Mouse (Mus musculus): ENCODE measurements around the gene Smoc1. TPM values are rescaled to one million over a fixed set of nuclear protein-coding genes. Genes with fewer than 3 reads are reported as not detected.

Gene Smoc1
- polyA plus RNA-seq, 1 experiment from 2014 or later = 2.3 TPM

- peaks cover 25% of the 10 kb centered on the region for H3K4me1 ChIP-seq
- H3K27ac ChIP-seq = no peak overlapping the region
- no peak for ATAC-seq (replicated peaks; ENCODE audit: low FRiP score)
- no peak overlapping the region for H3K4me3 ChIP-seq (replicated peaks)
- H3K4me2 ChIP-seq = no peak overlapping the region
- H3K9me3 ChIP-seq (replicated peaks) = no peaks in the 10 kb centered on the region
- H3K36me3 ChIP-seq = no peaks in the 10 kb centered on the region
- no peak overlapping the region for H3K9ac ChIP-seq
- H3K27me3 ChIP-seq = peaks cover 86% of the 10 kb centered on the region
- 4% methylated on average over 16 of the region's 16 CpGs for WGBS
Measured at GRCm38 (mm10) chr12:81028291-81028920, 1.8 kb downstream of the Smoc1 start.

- H3K4me2 ChIP-seq = no peak overlapping the region
- peaks cover 76% of the 10 kb centered on the region for H3K27me3 ChIP-seq
Measured at GRCm38 (mm10) chr12:81029731-81030130, 3.1 kb downstream of the Smoc1 start.

GRCm38 (mm10) chr12:81031579-81031978, 5.0 kb downstream of the Smoc1 start:
- H3K4me1 ChIP-seq = peaks cover 16% of the 10 kb centered on the region
- H3K4me3 ChIP-seq (replicated peaks) = no peak overlapping the region
- peaks cover 57% of the 10 kb centered on the region for H3K27me3 ChIP-seq
- no peak overlapping the region for H3K4me2 ChIP-seq
- no peak overlapping the region for H3K27ac ChIP-seq
- H3K36me3 ChIP-seq = no peaks in the 10 kb centered on the region
- ATAC-seq (replicated peaks; ENCODE audit: low FRiP score) = no peak
- H3K9ac ChIP-seq = no peak overlapping the region
- no peaks in the 10 kb centered on the region for H3K9me3 ChIP-seq (replicated peaks)
- 45% methylated on average over 7 of the region's 7 CpGs for WGBS

More at GRCm38 (mm10) chr12:81029731-81030130, 3.1 kb downstream of the Smoc1 start:
- Histone ChIP-seq H3K36me3 (no peaks in the 10 kb centered on the region), H3K27ac (no peak overlapping the region), H3K4me3 (replicated peaks) (no peak overlapping the region), H3K4me1 (peaks cover 25% of the 10 kb centered on the region), H3K9ac (no peak overlapping the region), H3K9me3 (replicated peaks) (no peaks in the 10 kb centered on the region)
- 37% methylated on average over 4 of the region's 4 CpGs for WGBS
- ATAC-seq (replicated peaks; ENCODE audit: low FRiP score) = no peak

- 55% methylated on average over 15 of the region's 15 CpGs for WGBS
- no peaks in the 10 kb centered on the region for H3K9me3 ChIP-seq (replicated peaks)
- H3K27me3 ChIP-seq = peaks cover 38% of the 10 kb centered on the region
- H3K36me3 ChIP-seq = no peaks in the 10 kb centered on the region
- no peak overlapping the region for H3K27ac ChIP-seq
- H3K9ac ChIP-seq = no peak overlapping the region
- no peaks in the 10 kb centered on the region for H3K4me1 ChIP-seq
- no peak for ATAC-seq (replicated peaks; ENCODE audit: low FRiP score)
- H3K4me2 ChIP-seq = no peak overlapping the region
- no peak overlapping the region for H3K4me3 ChIP-seq (replicated peaks)
Measured at GRCm38 (mm10) chr12:81033389-81034041, 6.9 kb downstream of the Smoc1 start.

- Histone ChIP-seq H3K4me2 (no peak overlapping the region), H3K27ac (no peak overlapping the region)
Measured at GRCm38 (mm10) chr12:81034042-81034417, 7.4 kb downstream of the Smoc1 start.

GRCm38 (mm10) chr12:81035850-81036249, 9.2 kb downstream of the Smoc1 start:
- 76% methylated on average over 6 of the region's 6 CpGs for WGBS

More at GRCm38 (mm10) chr12:81034042-81034417, 7.4 kb downstream of the Smoc1 start:
- H3K9ac ChIP-seq = no peak overlapping the region
- H3K27me3 ChIP-seq = peaks cover 34% of the 10 kb centered on the region
- no peaks in the 10 kb centered on the region for H3K36me3 ChIP-seq
- H3K4me3 ChIP-seq (replicated peaks) = no peak overlapping the region
- ATAC-seq (replicated peaks; ENCODE audit: low FRiP score) = no peak
- WGBS = 75% methylated on average over 4 of the region's 4 CpGs
- no peaks in the 10 kb centered on the region for H3K9me3 ChIP-seq (replicated peaks)
- H3K4me1 ChIP-seq = no peaks in the 10 kb centered on the region

GRCm38 (mm10) chr12:81043616-81044015, 17.0 kb downstream of the Smoc1 start:
- no peak for ATAC-seq (replicated peaks; ENCODE audit: low FRiP score)
- no peaks in the 10 kb centered on the region for H3K36me3 ChIP-seq
- no peaks in the 10 kb centered on the region for H3K9me3 ChIP-seq (replicated peaks)
- no peak overlapping the region for H3K4me3 ChIP-seq (replicated peaks)
- H3K9ac ChIP-seq = no peak overlapping the region
- no peak overlapping the region for H3K27ac ChIP-seq
- H3K27me3 ChIP-seq = no peaks in the 10 kb centered on the region
- 75% methylated on average over 11 of the region's 11 CpGs for WGBS
- no peaks in the 10 kb centered on the region for H3K4me1 ChIP-seq
- no peak overlapping the region for H3K4me2 ChIP-seq

More at GRCm38 (mm10) chr12:81035850-81036249, 9.2 kb downstream of the Smoc1 start:
- Histone ChIP-seq H3K36me3 (no peaks in the 10 kb centered on the region), H3K4me2 (no peak overlapping the region), H3K4me3 (replicated peaks) (no peak overlapping the region), H3K27ac (no peak overlapping the region), H3K4me1 (no peaks in the 10 kb centered on the region), H3K9ac (no peak overlapping the region), H3K9me3 (replicated peaks) (no peaks in the 10 kb centered on the region), H3K27me3 (peaks cover 16% of the 10 kb centered on the region)
- no peak for ATAC-seq (replicated peaks; ENCODE audit: low FRiP score)

- WGBS = 88% methylated on average over 5 of the region's 5 CpGs
- H3K9ac ChIP-seq = no peak overlapping the region
- no peak overlapping the region for H3K27ac ChIP-seq
- no peak overlapping the region for H3K4me3 ChIP-seq (replicated peaks)
- no peaks in the 10 kb centered on the region for H3K4me1 ChIP-seq
- H3K9me3 ChIP-seq (replicated peaks) = no peaks in the 10 kb centered on the region
- H3K27me3 ChIP-seq = no peaks in the 10 kb centered on the region; the same call in 1 of the 2 replicates
- ATAC-seq (replicated peaks; ENCODE audit: low FRiP score) = no peak
- H3K4me2 ChIP-seq = no peak overlapping the region
- no peaks in the 10 kb centered on the region for H3K36me3 ChIP-seq
Measured at GRCm38 (mm10) chr12:81046926-81047325, 20.3 kb downstream of the Smoc1 start.

- no peak overlapping the region for H3K27ac ChIP-seq
- no peaks in the 10 kb centered on the region for H3K9me3 ChIP-seq (replicated peaks)
- H3K4me1 ChIP-seq = no peaks in the 10 kb centered on the region
- 95% methylated on average over 5 of the region's 5 CpGs for WGBS
- H3K36me3 ChIP-seq = no peaks in the 10 kb centered on the region
- no peak for ATAC-seq (replicated peaks; ENCODE audit: low FRiP score)
- H3K4me2 ChIP-seq = no peak overlapping the region
- no peak overlapping the region for H3K9ac ChIP-seq
- no peaks in the 10 kb centered on the region; the same call in 1 of the 2 replicates for H3K27me3 ChIP-seq
- no peak overlapping the region for H3K4me3 ChIP-seq (replicated peaks)
Measured at GRCm38 (mm10) chr12:81049661-81050060, 23.1 kb downstream of the Smoc1 start.

- H3K36me3 ChIP-seq = no peaks in the 10 kb centered on the region
- H3K27me3 ChIP-seq = no peaks in the 10 kb centered on the region; the same call in 1 of the 2 replicates
- no peak overlapping the region for H3K9ac ChIP-seq
- H3K4me3 ChIP-seq (replicated peaks) = no peak overlapping the region
- H3K4me1 ChIP-seq = no peaks in the 10 kb centered on the region
- H3K27ac ChIP-seq = no peak overlapping the region
- no peak for ATAC-seq (replicated peaks; ENCODE audit: low FRiP score)
- WGBS = 79% methylated on average over 11 of the region's 11 CpGs
- H3K4me2 ChIP-seq = no peak overlapping the region
- H3K9me3 ChIP-seq (replicated peaks) = no peaks in the 10 kb centered on the region
Measured at GRCm38 (mm10) chr12:81055000-81055705, 28.5 kb downstream of the Smoc1 start.

GRCm38 (mm10) chr12:81055811-81056210, 29.2 kb downstream of the Smoc1 start:
- Histone ChIP-seq H3K4me2 (no peak overlapping the region), H3K4me3 (replicated peaks) (no peak overlapping the region), H3K4me1 (no peaks in the 10 kb centered on the region), H3K27me3 (no peaks in the 10 kb centered on the region), H3K27ac (no peak overlapping the region), H3K36me3 (no peaks in the 10 kb centered on the region), H3K9ac (no peak overlapping the region), H3K9me3 (replicated peaks) (no peaks in the 10 kb centered on the region)
- no peak for ATAC-seq (replicated peaks; ENCODE audit: low FRiP score)
- 91% methylated on average over 2 of the region's 2 CpGs for WGBS

GRCm38 (mm10) chr12:81057619-81058018, 31.0 kb downstream of the Smoc1 start:
- Histone ChIP-seq H3K9ac (no peak overlapping the region), H3K4me3 (replicated peaks) (no peak overlapping the region), H3K36me3 (no peaks in the 10 kb centered on the region), H3K4me2 (no peak overlapping the region), H3K27me3 (no peaks in the 10 kb centered on the region), H3K4me1 (no peaks in the 10 kb centered on the region), H3K27ac (no peak overlapping the region), H3K9me3 (replicated peaks) (no peaks in the 10 kb centered on the region)
- WGBS = 67% methylated on average over 4 of the region's 4 CpGs
- ATAC-seq (replicated peaks; ENCODE audit: low FRiP score) = no peak

All from kidney, embryonic 15.5 days (tissue).